9 mouse cellular contexts compared by ENCODE assay signal in genomic region chr8:120500701-120501261, GRCm38 (mm10).
DNase-seq lines count a peak whose midpoint lies in the region; ATAC-seq lines count a peak whose summit lies in the region.
"Had no signal": no experiment of that assay in that cellular context is flagged by ENCODE, and none has a peak within 500 bp of the region (broad histone marks: within the 10 kb centered on the region; RNA-seq: fewer than 3 reads in every experiment).

No protein-coding gene starts in this region.

- intact Hi-C loops in left cerebral cortex, postnatal 14 days (cut with DNase I) = no loop called here

- H3K27me3 ChIP-seq in midbrain, embryonic 13.5 days = no peaks in the 10 kb centered on the region
- H3K27me3 ChIP-seq in midbrain, embryonic 11.5 days (ENCODE audit: control insufficient read depth, insufficient read depth, low read length) = peaks cover 24% of the 10 kb centered on the region; the same call in 1 of the 2 replicates
- H3K27me3 ChIP-seq in liver, embryonic 12.5 days (replicated peaks) = no peaks in the 10 kb centered on the region

- peak overlapping the region; percentile 25; the same call in 1 of the 2 replicates for H3K27ac ChIP-seq in midbrain, embryonic 13.5 days
- no peak overlapping the region for H3K27ac ChIP-seq in midbrain, embryonic 11.5 days (ENCODE audit: low read depth, low read length)
- H3K27ac ChIP-seq in liver, embryonic 12.5 days = peak overlapping the region; percentile 100
- H3K27ac ChIP-seq: limb, embryonic 15.5 days had no signal

- H3K4me3 ChIP-seq in midbrain, embryonic 13.5 days (replicated peaks) = no peak overlapping the region
- H3K4me3 ChIP-seq in midbrain, embryonic 11.5 days (ENCODE audit: low read depth, low read length) = no peak overlapping the region
- no peak overlapping the region for H3K4me3 ChIP-seq in liver, embryonic 12.5 days
- H3K4me3 ChIP-seq: limb, embryonic 15.5 days had no signal

- no peak overlapping the region for H3K4me2 ChIP-seq in midbrain, embryonic 13.5 days (replicated peaks)
- H3K4me2 ChIP-seq in midbrain, embryonic 11.5 days = no peak overlapping the region
- peak overlapping the region; percentile 85 for H3K4me2 ChIP-seq in liver, embryonic 12.5 days
- H3K4me2 ChIP-seq: limb, embryonic 15.5 days had no signal

- 0 out of 2 replicates have a peak overlapping the region, but pooled peaks have one; percentile 28 for H3K9ac ChIP-seq in midbrain, embryonic 13.5 days (replicated peaks)
- no peak overlapping the region for H3K9ac ChIP-seq in midbrain, embryonic 11.5 days (ENCODE audit: low read length)
- peak overlapping the region; percentile 40; the same call in 1 of the 2 replicates for H3K9ac ChIP-seq in liver, embryonic 12.5 days
- H3K9ac ChIP-seq: limb, embryonic 15.5 days had no signal

- H3K36me3 ChIP-seq in midbrain, embryonic 13.5 days = no peaks in the 10 kb centered on the region
- no peaks in the 10 kb centered on the region for H3K36me3 ChIP-seq in midbrain, embryonic 11.5 days (ENCODE audit: control insufficient read depth, insufficient read depth, low read length)
- peaks cover 20% of the 10 kb centered on the region for H3K36me3 ChIP-seq in liver, embryonic 12.5 days
- H3K36me3 ChIP-seq: limb, embryonic 15.5 days had no signal

- H3K9me3 ChIP-seq in midbrain, embryonic 13.5 days = no peaks in the 10 kb centered on the region
- H3K9me3 ChIP-seq in midbrain, embryonic 11.5 days (ENCODE audit: control insufficient read depth, low read length) = no peaks in the 10 kb centered on the region
- no peaks in the 10 kb centered on the region for H3K9me3 ChIP-seq in liver, embryonic 12.5 days (replicated peaks)
- H3K9me3 ChIP-seq: limb, embryonic 15.5 days had no signal

- no peak for ATAC-seq in midbrain, embryonic 13.5 days
- no peak for ATAC-seq in midbrain, embryonic 11.5 days (ENCODE audit: low FRiP score)
- no peak for ATAC-seq in liver, embryonic 12.5 days
- ATAC-seq in erythroid progenitor cell, adult 5-6 weeks (replicated peaks; ENCODE audit: low FRiP score, poor library complexity, severe bottlenecking) = no peak

- DNase-seq in cerebellum, adult 11-12 months = peak; percentile 73
- no peak for DNase-seq in cerebellum, postnatal 4 days (ENCODE audit: low spot score in 2 of 2)
- DNase-seq in midbrain, embryonic 11.5 days (ENCODE audit: low spot score, missing footprints) = no peak
- DNase-seq in thymus, postnatal 14 days = peak; percentile 59
- no peak for DNase-seq in left cerebral cortex, postnatal 14 days (ENCODE audit: low spot score in 2 of 2)

- WGBS in midbrain, embryonic 13.5 days = 82% methylated on average over 8 of the region's 8 CpGs
- WGBS in midbrain, embryonic 11.5 days = 76% methylated on average over 8 of the region's 8 CpGs
- whole genome bisulfite sequencing in liver, embryonic 12.5 days (ENCODE audit: insufficient replicate concordance) = 80% methylated on average over 8 of the region's 8 CpGs

- peaks cover 96% of the 10 kb centered on the region for H3K4me1 ChIP-seq in midbrain, embryonic 13.5 days (replicated peaks)
- H3K4me1 ChIP-seq in midbrain, embryonic 11.5 days (ENCODE audit: control insufficient read depth, insufficient read depth, low read length) = peaks cover 86% of the 10 kb centered on the region
- peaks cover 100% of the 10 kb centered on the region for H3K4me1 ChIP-seq in liver, embryonic 12.5 days

Comparison
In these comparisons a context has a peak if more than half of its experiments do, and no peak if none do; other contexts are left out.
1. DNase-seq: peak in cerebellum, adult 11-12 months (single experiment) and thymus, postnatal 14 days (single experiment); none in cerebellum, postnatal 4 days (0 of 2), midbrain, embryonic 11.5 days (single experiment) and left cerebral cortex, postnatal 14 days (0 of 2).